Mouse (Mus musculus) splenic B cell, adult 2 months (primary cell): ENCODE data around the gene Zfp764.
"Not testable (repeated sequence)": the region's sequence is repeated elsewhere in the genome, so short reads cannot be mapped to it uniquely, and the experiment has no call there.

ENCODE experiments used
- DNase-seq: peaks from one replicate; pipeline ENCODE4 v3.0.0-alpha.2; 2011; ENCODE audit warnings: low read depth, low spot score
- H3K27me3 ChIP-seq: 2 replicates; pipeline ENCODE4 v1.6.1; 2012; ENCODE audit warnings: mild to moderate bottlenecking, low read length, moderate library complexity, mixed read lengths; ENCODE audit not compliant: control insufficient read depth, poor library complexity, insufficient read depth, severe bottlenecking
- H3K36me3 ChIP-seq: 2 replicates; pipeline ENCODE4 v1.6.1; 2012; ENCODE audit warnings: mild to moderate bottlenecking, low read length, moderate library complexity, mixed read lengths; ENCODE audit not compliant: control insufficient read depth, poor library complexity, insufficient read depth, severe bottlenecking

The Zfp764 gene

DNA sequence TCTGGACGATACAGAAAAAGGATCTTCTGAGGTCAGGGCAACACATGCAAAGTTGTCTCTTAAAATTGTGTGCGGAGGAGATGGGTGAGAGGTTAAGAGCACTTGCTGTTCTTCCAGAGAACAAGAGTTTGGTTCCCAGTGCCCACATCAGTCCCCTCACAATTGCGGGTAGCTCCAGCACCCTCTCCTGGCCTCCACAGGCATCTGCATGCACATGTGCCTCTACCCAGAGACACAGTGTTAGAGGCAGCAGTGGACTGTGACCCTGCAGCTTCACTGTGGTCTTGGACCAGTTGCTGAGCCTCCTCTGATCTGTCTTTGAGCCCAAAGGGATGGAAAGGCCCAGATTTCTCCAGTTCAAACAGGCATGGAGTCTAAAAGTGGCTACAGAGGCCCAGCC, 34.8 kb downstream of the Zfp764 start:
- not testable (repeated sequence) for DNase-seq, H3K36me3 ChIP-seq, H3K27me3 ChIP-seq

DNA sequence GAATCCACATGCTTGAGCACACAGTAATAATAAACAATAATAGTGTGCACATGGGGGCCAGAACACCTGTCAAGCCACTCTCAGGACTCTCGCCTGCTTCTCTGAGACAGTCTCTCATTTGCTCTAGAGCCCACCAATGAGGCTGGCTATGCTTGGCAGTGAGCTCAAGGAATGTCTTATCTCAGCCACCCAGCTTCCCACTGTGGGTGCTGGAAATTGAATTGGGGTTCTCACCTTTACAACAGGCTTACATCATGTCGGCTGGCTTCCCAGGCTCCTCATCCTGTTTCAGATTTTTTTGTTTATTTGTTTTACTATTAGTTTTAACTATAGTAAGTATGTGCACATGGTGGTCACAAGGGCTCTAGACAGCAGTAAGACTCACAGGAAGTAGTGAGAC, 35.4 kb downstream of the Zfp764 start:
- Histone ChIP-seq H3K27me3 (no peaks in the 10 kb centered on the region), H3K36me3 (no peaks in the 10 kb centered on the region)
- DNase-seq = no peak

DNA sequence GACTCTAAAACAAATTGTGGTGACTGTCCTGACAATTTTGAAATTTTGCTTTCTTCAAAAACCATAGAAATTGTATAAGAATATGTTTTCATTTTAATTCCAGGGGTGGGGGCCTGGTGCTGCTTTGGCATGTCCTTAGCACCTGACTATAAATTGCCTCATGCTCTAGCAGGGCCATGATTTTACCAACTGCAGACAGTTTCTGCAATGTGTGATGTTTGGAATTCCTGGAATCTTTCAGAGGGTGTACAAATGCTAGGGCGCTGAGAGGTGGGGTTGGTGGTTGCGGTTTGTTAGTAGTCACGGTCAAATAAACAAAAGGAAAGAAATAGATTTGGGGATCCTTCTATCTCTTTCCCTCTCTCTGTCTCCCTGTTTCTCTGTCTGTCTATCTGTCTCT, 40.4 kb downstream of the Zfp764 start:
- H3K27me3 ChIP-seq = no peaks in the 10 kb centered on the region
- DNase-seq = no peak
- no peaks in the 10 kb centered on the region for H3K36me3 ChIP-seq

DNA sequence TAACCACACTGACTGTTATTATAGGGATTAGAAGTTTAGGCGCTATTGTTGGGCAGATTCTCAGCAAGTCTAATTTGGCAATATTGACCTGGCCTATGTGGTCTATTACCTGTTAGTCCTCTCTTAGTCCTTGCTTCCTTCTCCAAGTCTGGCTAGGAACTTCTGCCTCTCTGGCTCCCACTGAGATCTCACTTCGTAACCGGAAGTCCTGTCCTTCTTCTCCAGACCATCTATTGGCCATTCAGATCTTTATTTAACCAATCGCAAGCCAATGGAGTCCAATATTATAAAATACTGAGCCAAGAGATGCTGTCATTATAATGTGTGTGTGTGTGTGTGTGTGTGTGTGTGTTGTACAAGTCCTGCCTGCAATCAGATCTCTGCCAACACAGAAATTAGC, 42.5 kb downstream of the Zfp764 start:
- Histone ChIP-seq H3K36me3 (no peaks in the 10 kb centered on the region), H3K27me3 (no peaks in the 10 kb centered on the region)
- DNase-seq = no peak

DNA sequence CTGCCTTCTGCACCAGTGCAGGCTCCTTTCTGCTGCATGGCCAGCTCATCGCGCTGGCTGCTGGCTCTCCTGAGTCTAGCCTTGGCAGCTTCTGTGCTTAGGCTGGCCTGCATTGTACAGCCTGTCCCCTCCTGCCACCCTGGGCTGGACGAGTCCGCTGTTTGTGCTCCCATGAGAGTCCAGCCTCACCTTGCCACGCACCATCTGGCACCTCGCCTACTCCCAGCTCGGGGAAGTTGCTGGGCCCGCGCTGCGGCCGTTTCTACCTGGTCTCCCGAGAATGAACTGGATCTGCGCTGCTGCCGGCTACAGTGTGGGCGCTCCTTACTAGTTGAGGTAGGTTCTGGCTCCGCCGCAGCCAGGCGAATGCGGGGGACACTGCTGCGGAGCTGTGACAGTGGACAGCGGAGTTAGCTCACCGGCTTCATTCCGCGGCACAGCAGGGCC, 43.1 kb downstream of the Zfp764 start:
- DNase-seq = no peak
- Histone ChIP-seq H3K36me3 (no peaks in the 10 kb centered on the region), H3K27me3 (no peaks in the 10 kb centered on the region)

DNA sequence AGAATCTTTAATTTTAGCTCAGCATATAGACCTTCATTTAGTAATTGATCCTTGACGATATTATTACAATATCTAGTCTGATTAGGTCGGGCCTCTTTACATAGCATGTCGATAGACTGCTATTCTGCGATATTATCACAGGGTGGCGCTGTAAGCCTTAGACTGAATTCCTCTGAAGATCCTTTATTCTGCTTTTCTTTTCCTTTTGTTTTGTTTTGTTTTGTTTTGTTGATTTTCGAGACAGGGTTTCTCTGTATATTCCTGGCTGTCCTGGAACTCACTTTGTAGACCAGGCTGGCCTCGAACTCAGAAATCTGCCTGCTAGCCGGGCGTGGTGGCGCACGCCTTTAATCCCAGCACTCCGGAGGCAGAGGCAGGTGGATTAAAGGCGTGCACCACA, 44.2 kb downstream of the Zfp764 start:
- not testable (repeated sequence) for H3K27me3 ChIP-seq, H3K36me3 ChIP-seq
- DNase-seq = peak; percentile 81

DNA sequence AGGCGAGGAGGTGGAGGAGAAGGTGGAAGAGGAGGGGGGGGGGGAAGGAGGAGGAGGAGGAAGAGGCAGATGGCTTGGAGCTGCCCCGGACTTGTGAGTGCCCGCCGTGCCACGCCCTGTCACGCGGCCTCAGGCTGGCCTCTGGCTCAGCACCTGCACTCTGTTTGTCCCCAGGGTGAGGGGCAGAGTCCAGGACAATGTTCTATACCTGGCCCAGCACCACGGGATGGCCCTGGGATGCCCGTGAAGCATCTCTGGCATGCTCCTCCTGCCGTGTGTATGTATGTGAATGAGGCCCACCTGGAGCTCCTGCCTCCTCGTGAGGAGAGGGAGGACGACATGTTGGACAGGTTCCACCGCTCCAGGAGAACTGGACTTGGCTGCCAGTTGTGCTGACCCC, 45.2 kb downstream of the Zfp764 start:
- Histone ChIP-seq H3K36me3 (no peaks in the 10 kb centered on the region), H3K27me3 (no peaks in the 10 kb centered on the region)
- DNase-seq = no peak

DNA sequence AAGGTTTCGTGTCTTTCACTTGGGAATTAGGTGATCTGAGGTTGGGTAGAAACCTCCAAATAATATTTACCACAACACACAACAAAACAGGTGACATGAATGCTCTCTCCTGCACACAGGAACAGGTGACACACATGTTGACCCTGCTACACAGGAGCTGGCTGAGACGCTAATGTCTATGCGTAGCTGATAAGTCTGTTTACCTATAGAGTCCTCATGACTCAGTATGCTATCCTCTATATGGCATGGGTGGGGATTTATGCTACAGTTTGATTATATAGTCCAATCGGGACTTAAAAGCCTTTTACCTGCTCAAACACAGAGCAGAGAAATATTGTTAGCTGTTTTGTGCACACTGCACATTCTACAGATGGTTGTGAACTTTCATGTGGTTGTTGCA, 46.4 kb downstream of the Zfp764 start:
- no peaks in the 10 kb centered on the region for H3K27me3 ChIP-seq
- no peak for DNase-seq
- no peaks in the 10 kb centered on the region for H3K36me3 ChIP-seq

DNA sequence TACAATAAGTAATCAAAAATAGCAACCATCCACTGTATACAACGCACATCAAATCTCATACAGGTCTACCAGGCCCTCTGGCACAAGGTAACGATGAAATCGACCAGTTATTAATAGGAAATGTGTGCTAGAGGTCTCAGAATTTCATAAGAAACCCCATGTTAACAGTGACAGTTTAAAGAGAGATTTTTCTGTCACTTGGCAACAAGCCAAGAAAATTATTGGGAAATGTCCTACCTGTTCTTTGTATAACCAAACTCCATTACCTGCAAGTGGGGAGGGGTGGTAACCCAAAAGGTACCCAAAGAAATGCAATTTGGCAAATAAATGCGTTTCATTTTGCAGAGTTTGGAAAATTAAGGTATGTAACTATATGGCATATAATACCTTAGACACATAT, 48.1 kb downstream of the Zfp764 start:
- no peaks in the 10 kb centered on the region for H3K36me3 ChIP-seq
- no peaks in the 10 kb centered on the region for H3K27me3 ChIP-seq
- no peak for DNase-seq

DNA sequence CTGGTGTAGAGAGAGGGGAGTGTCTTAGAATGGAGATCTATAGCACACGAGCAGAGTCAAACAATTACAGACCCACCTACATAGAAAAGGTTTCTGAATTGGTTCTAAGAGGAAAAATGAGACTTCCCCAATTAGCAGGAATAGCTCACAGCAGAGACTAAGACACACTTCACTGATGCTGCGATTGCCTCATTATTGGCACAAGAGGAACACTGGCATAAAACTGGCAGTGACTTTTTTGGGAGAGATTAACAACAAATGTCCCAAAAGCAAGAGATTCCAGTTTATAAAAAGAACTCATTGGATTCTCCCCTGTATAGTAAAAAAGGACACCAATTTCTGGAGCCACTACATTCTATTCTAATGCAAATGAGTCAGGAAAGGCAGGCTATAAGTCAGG, 48.8 kb downstream of the Zfp764 start:
- no peak for DNase-seq
- Histone ChIP-seq H3K27me3 (no peaks in the 10 kb centered on the region), H3K36me3 (no peaks in the 10 kb centered on the region)

DNA sequence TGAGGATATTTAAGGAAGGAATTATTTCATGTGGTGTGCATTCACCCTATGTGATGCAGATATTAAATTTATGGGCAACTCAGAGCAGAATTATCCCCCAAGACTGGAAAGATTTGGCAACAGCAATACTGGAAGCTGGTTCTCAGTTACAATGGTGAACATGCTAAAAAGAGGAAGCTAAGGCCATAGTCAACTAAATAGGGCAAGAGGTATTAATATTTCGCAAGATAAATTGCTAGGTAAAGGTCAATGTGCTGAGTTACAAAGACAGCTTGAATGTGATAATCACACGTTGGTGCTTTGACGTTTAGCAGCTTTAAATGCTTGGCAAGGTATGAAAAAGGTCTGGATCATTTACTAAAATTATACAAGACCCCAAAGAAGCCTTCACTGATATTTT, 50.8 kb downstream of the Zfp764 start:
- no peaks in the 10 kb centered on the region for H3K36me3 ChIP-seq
- no peaks in the 10 kb centered on the region for H3K27me3 ChIP-seq
- DNase-seq = no peak
